Comparison of ENCODE assay signal across 11 mouse cellular contexts in genomic region chr6:114272279-114272678, GRCm38 (mm10). TPM values are rescaled to one million over a fixed set of nuclear protein-coding genes. Genes with fewer than 3 reads are reported as not detected.
DNase-seq lines count a peak whose midpoint lies in the region; ATAC-seq lines count a peak whose summit lies in the region.
"Had no signal": no experiment of that assay in that cellular context is flagged by ENCODE, and none has a peak within 500 bp of the region (broad histone marks: within the 10 kb centered on the region; RNA-seq: fewer than 3 reads in every experiment).

No protein-coding gene starts in this region.

- WGBS in hindbrain, embryonic 15.5 days: 51% methylated on average over 15 of the region's 15 CpGs
- 81% methylated on average over 15 of the region's 15 CpGs for WGBS in hindbrain, embryonic 10.5 days

- no peaks in the 10 kb centered on the region for H3K27me3 ChIP-seq in hindbrain, embryonic 15.5 days
- H3K27me3 ChIP-seq in hindbrain, embryonic 10.5 days (ENCODE audit: insufficient read depth, poor library complexity, severe bottlenecking): peaks cover 37% of the 10 kb centered on the region

- H3K27ac ChIP-seq in hindbrain, embryonic 15.5 days (replicated peaks): peak overlapping the region; percentile 59
- no peak overlapping the region for H3K27ac ChIP-seq in hindbrain, embryonic 10.5 days
- H3K27ac ChIP-seq: embryonic facial prominence, embryonic 15.5 days; intestine, embryonic 15.5 days; limb, embryonic 12.5 days had no signal

- no peak overlapping the region for H3K9ac ChIP-seq in hindbrain, embryonic 15.5 days
- H3K9ac ChIP-seq: embryonic facial prominence, embryonic 15.5 days; intestine, embryonic 15.5 days; limb, embryonic 12.5 days had no signal

- no peak for DNase-seq in hindbrain, embryonic 10.5 days (ENCODE audit: low spot score)
- DNase-seq in ovary, postnatal 36 days (ENCODE audit: low spot score): peak; percentile 25
- DNase-seq in ovary, adult 18-20 months (ENCODE audit: low spot score): no peak
- peak; percentile 74 for DNase-seq in gastrocnemius, postnatal 10 days
- peak; percentile 15 for DNase-seq in lung, postnatal 36 days
- no peak for DNase-seq in spleen, postnatal 14 days (ENCODE audit: low spot score in 2 of 2)
- DNase-seq in thymus, postnatal 4 days: no peak

- H3K36me3 ChIP-seq in hindbrain, embryonic 15.5 days: no peaks in the 10 kb centered on the region
- H3K36me3 ChIP-seq in hindbrain, embryonic 10.5 days: no peaks in the 10 kb centered on the region
- H3K36me3 ChIP-seq: embryonic facial prominence, embryonic 15.5 days; intestine, embryonic 15.5 days; limb, embryonic 12.5 days had no signal

- no peak; the same call in 1 of the 2 replicates for ATAC-seq in hindbrain, embryonic 15.5 days (ENCODE audit: low FRiP score, low read depth)
- ATAC-seq: intestine, embryonic 15.5 days had no signal

- no peak overlapping the region for H3K4me3 ChIP-seq in hindbrain, embryonic 15.5 days
- H3K4me3 ChIP-seq in hindbrain, embryonic 10.5 days: no peak overlapping the region
- H3K4me3 ChIP-seq: embryonic facial prominence, embryonic 15.5 days; intestine, embryonic 15.5 days; limb, embryonic 12.5 days had no signal

- H3K9me3 ChIP-seq in hindbrain, embryonic 15.5 days: no peaks in the 10 kb centered on the region
- H3K9me3 ChIP-seq in hindbrain, embryonic 10.5 days: no peaks in the 10 kb centered on the region
- H3K9me3 ChIP-seq: embryonic facial prominence, embryonic 15.5 days; intestine, embryonic 15.5 days; limb, embryonic 12.5 days had no signal

- no peak overlapping the region for H3K4me2 ChIP-seq in hindbrain, embryonic 15.5 days
- H3K4me2 ChIP-seq: embryonic facial prominence, embryonic 15.5 days; intestine, embryonic 15.5 days; limb, embryonic 12.5 days had no signal

- H3K4me1 ChIP-seq in hindbrain, embryonic 15.5 days (replicated peaks): peaks cover 36% of the 10 kb centered on the region
- H3K4me1 ChIP-seq in hindbrain, embryonic 10.5 days (replicated peaks): peaks cover 38% of the 10 kb centered on the region
- H3K4me1 ChIP-seq: embryonic facial prominence, embryonic 15.5 days; intestine, embryonic 15.5 days; limb, embryonic 12.5 days had no signal

RNA-seq across cellular contexts. Expression of gene Slc6a1, which starts 10.2 kb away (rescaled TPM):
- 130 and 150 TPM in 2 replicates for polyA plus RNA-seq in hindbrain, embryonic 15.5 days (2015; fragmentation: Nextera tagmentation; extraction: Ambion mirVana)
- polyA plus RNA-seq in hindbrain, embryonic 10.5 days (2016; fragmentation: Nextera tagmentation; extraction: Ambion mirVana): 3.7 and 15.2 TPM in 2 replicates
- total RNA-seq in gastrocnemius, postnatal 10 days (2021): under 1 TPM; 0.75 to 0.87 TPM
- polyA plus RNA-seq: limb, embryonic 12.5 days had no signal

Comparison
In these comparisons a context has a peak if more than half of its experiments do, and no peak if none do; other contexts are left out.
1. DNase-seq: peak in ovary, postnatal 36 days (single experiment), gastrocnemius, postnatal 10 days (single experiment) and lung, postnatal 36 days (single experiment); none in hindbrain, embryonic 10.5 days (single experiment), ovary, adult 18-20 months (single experiment), spleen, postnatal 14 days (0 of 2) and thymus, postnatal 4 days (single experiment).